Comparison of ENCODE assay signal across 11 mouse cellular contexts in genomic region chr2:157513737-157514208, GRCm38 (mm10). TPM values are rescaled to one million over a fixed set of nuclear protein-coding genes. Genes with fewer than 3 reads are reported as not detected.
DNase-seq lines count a peak whose midpoint lies in the region; ATAC-seq and TF ChIP-seq lines count a peak whose summit lies in the region.
"Had no signal": no experiment of that assay in that cellular context is flagged by ENCODE, and none has a peak within 500 bp of the region (broad histone marks: within the 10 kb centered on the region; RNA-seq: fewer than 3 reads in every experiment).

No protein-coding gene starts in this region.

- 0 out of 2 replicates have a peak, but pooled peaks cover 2% of the 10 kb centered on the region for H3K27me3 ChIP-seq in forebrain, embryonic 11.5 days (ENCODE audit: control insufficient read depth, insufficient read depth, low read length)
- H3K27me3 ChIP-seq in forebrain, embryonic 16.5 days (replicated peaks; ENCODE audit: control insufficient read depth, insufficient read depth, low read length), result no peaks in the 10 kb centered on the region
- H3K27me3 ChIP-seq in forebrain, embryonic 13.5 days, result no peaks in the 10 kb centered on the region
- no peaks in the 10 kb centered on the region for H3K27me3 ChIP-seq in liver, embryonic 16.5 days (ENCODE audit: control insufficient read depth, insufficient read depth, low read depth, low read length)
- H3K27me3 ChIP-seq in cerebellum, adult 2 months (ENCODE audit: control insufficient read depth, insufficient read depth, low read length), result no peaks in the 10 kb centered on the region; the same call in 1 of the 2 replicates

- H3K9ac ChIP-seq in forebrain, embryonic 11.5 days (ENCODE audit: low read length), result no peak overlapping the region
- H3K9ac ChIP-seq in forebrain, embryonic 16.5 days (replicated peaks; ENCODE audit: low read depth, low read length), result no peak overlapping the region
- no peak overlapping the region for H3K9ac ChIP-seq in forebrain, embryonic 13.5 days
- no peak overlapping the region for H3K9ac ChIP-seq in liver, embryonic 16.5 days (ENCODE audit: low read depth, low read length)

- H3K4me3 ChIP-seq in forebrain, embryonic 11.5 days (ENCODE audit: low read depth, low read length), result no peak overlapping the region
- H3K4me3 ChIP-seq in forebrain, embryonic 16.5 days (replicated peaks; ENCODE audit: low read length), result no peak overlapping the region
- no peak overlapping the region for H3K4me3 ChIP-seq in forebrain, embryonic 13.5 days
- H3K4me3 ChIP-seq in liver, embryonic 16.5 days (ENCODE audit: low read depth, low read length), result no peak overlapping the region
- H3K4me3 ChIP-seq in cerebellum, adult 2 months (replicated peaks; ENCODE audit: insufficient read depth, low read depth, low read length), result no peak overlapping the region
- H3K4me3 ChIP-seq: erythroblast, embryonic 14.5 days had no signal

- H3K27ac ChIP-seq in forebrain, embryonic 11.5 days (ENCODE audit: low read depth, low read length), result peak overlapping the region; percentile 79
- H3K27ac ChIP-seq in forebrain, embryonic 16.5 days (ENCODE audit: low read length), result no peak overlapping the region; the same call in 1 of the 2 replicates
- H3K27ac ChIP-seq in forebrain, embryonic 13.5 days, result peak overlapping the region; percentile 48
- H3K27ac ChIP-seq in liver, embryonic 16.5 days (ENCODE audit: low read length), result no peak overlapping the region
- H3K27ac ChIP-seq in cerebellum, adult 2 months (ENCODE audit: insufficient read depth, low read length), result no peak overlapping the region

- H3K9me3 ChIP-seq in forebrain, embryonic 11.5 days (ENCODE audit: control insufficient read depth, low read length), result no peaks in the 10 kb centered on the region
- H3K9me3 ChIP-seq in forebrain, embryonic 16.5 days (ENCODE audit: control insufficient read depth, low read length), result no peaks in the 10 kb centered on the region
- no peaks in the 10 kb centered on the region for H3K9me3 ChIP-seq in forebrain, embryonic 13.5 days (replicated peaks)
- H3K9me3 ChIP-seq in liver, embryonic 16.5 days (replicated peaks; ENCODE audit: control insufficient read depth, low read length), result no peaks in the 10 kb centered on the region

- TF ChIP-seq POLR2A in cerebellum, adult 2 months (IDR thresholded peaks at IDR 0.05; ENCODE audit: borderline replicate concordance, insufficient read depth, low read length), result no peak

- peaks cover 20% of the 10 kb centered on the region for H3K4me1 ChIP-seq in forebrain, embryonic 11.5 days (replicated peaks; ENCODE audit: control insufficient read depth, insufficient read depth, low read length)
- H3K4me1 ChIP-seq in forebrain, embryonic 16.5 days (replicated peaks; ENCODE audit: control insufficient read depth, insufficient read depth, low read length), result peaks cover 31% of the 10 kb centered on the region
- peaks cover 64% of the 10 kb centered on the region for H3K4me1 ChIP-seq in forebrain, embryonic 13.5 days
- no peaks in the 10 kb centered on the region; the same call in 1 of the 2 replicates for H3K4me1 ChIP-seq in liver, embryonic 16.5 days (ENCODE audit: control insufficient read depth, low read depth, low read length)
- H3K4me1 ChIP-seq in cerebellum, adult 2 months (ENCODE audit: control insufficient read depth, insufficient read depth, low read length), result no peaks in the 10 kb centered on the region; the same call in 1 of the 2 replicates

- no peak for DNase-seq in forebrain, embryonic 11.5 days (ENCODE audit: low spot score)
- DNase-seq in NIH3T3 (ENCODE audit: low read depth), result peak; percentile 15
- DNase-seq in cerebellum, adult 2 months, result no peak
- no peak for DNase-seq in urinary bladder, postnatal 25 days (ENCODE audit: low spot score)
- no peak for DNase-seq in ovary, postnatal 10 days (ENCODE audit: low spot score)
- DNase-seq: heart, postnatal 14 days had no signal

- no peaks in the 10 kb centered on the region for H3K36me3 ChIP-seq in forebrain, embryonic 11.5 days (ENCODE audit: control insufficient read depth, insufficient read depth, low read length)
- no peaks in the 10 kb centered on the region for H3K36me3 ChIP-seq in forebrain, embryonic 16.5 days (ENCODE audit: control insufficient read depth, insufficient read depth)
- H3K36me3 ChIP-seq in forebrain, embryonic 13.5 days (ENCODE audit: poor library complexity, severe bottlenecking), result no peaks in the 10 kb centered on the region
- no peaks in the 10 kb centered on the region for H3K36me3 ChIP-seq in liver, embryonic 16.5 days (ENCODE audit: control insufficient read depth, insufficient read depth)

- H3K4me2 ChIP-seq in forebrain, embryonic 11.5 days (ENCODE audit: low read depth, low read length, severe bottlenecking), result no peak overlapping the region
- H3K4me2 ChIP-seq in forebrain, embryonic 16.5 days (ENCODE audit: low read length), result no peak overlapping the region
- H3K4me2 ChIP-seq in forebrain, embryonic 13.5 days, result no peak overlapping the region
- H3K4me2 ChIP-seq in liver, embryonic 16.5 days (ENCODE audit: low read depth, low read length), result no peak overlapping the region

- no peak for ATAC-seq in forebrain, embryonic 11.5 days (replicated peaks; ENCODE audit: low FRiP score)
- no peak for ATAC-seq in forebrain, embryonic 16.5 days
- ATAC-seq in forebrain, embryonic 13.5 days, result no peak
- peak; percentile 73 for ATAC-seq in liver, embryonic 16.5 days (ENCODE audit: low read depth)
- ATAC-seq: CD4-positive, CD25-positive, alpha-beta regulatory T cell, adult 4 months had no signal

- WGBS in forebrain, embryonic 11.5 days, result 18% methylated on average over 9 of the region's 9 CpGs
- WGBS in forebrain, embryonic 16.5 days, result 15% methylated on average over 9 of the region's 9 CpGs
- 21% methylated on average over 9 of the region's 9 CpGs for WGBS in forebrain, embryonic 13.5 days
- WGBS in liver, embryonic 16.5 days (ENCODE audit: insufficient replicate concordance), result 30% methylated on average over 9 of the region's 9 CpGs
- WGBS in cerebellum, adult 2 months, result 48% methylated on average over 9 of the region's 9 CpGs

- TF ChIP-seq CTCF in cerebellum, adult 2 months (IDR thresholded peaks at IDR 0.05; ENCODE audit: borderline replicate concordance, insufficient read depth, low read depth, low read length), result no peak

RNA-seq across cellular contexts. Expression of gene Nnat, which starts 46.1 kb away (rescaled TPM):
- polyA plus RNA-seq in forebrain, embryonic 11.5 days (2014; fragmentation: Nextera tagmentation; extraction: Ambion mirVana), result 2,785 and 3,035 TPM in 2 replicates
- polyA plus RNA-seq in forebrain, embryonic 16.5 days (2015; fragmentation: Nextera tagmentation; extraction: Ambion mirVana), result 5,254 and 7,174 TPM in 2 replicates
- polyA plus RNA-seq in forebrain, embryonic 13.5 days (2015; fragmentation: Nextera tagmentation; extraction: Ambion mirVana), result 6,508 and 7,407 TPM in 2 replicates
- 12.3 and 14.3 TPM in 2 replicates for polyA plus RNA-seq in liver, embryonic 16.5 days (2015; fragmentation: Nextera tagmentation; extraction: Ambion mirVana)
- 162 and 198 TPM in 2 replicates for polyA plus RNA-seq in cerebellum, adult 2 months (2012; rRNA removed)

RNA-seq across cellular contexts. Expression of gene Blcap, which starts 57.3 kb away (rescaled TPM):
- 111 and 123 TPM in 2 replicates for polyA plus RNA-seq in forebrain, embryonic 11.5 days (2014; fragmentation: Nextera tagmentation; extraction: Ambion mirVana)
- polyA plus RNA-seq in forebrain, embryonic 16.5 days (2015; fragmentation: Nextera tagmentation; extraction: Ambion mirVana), result 196 and 239 TPM in 2 replicates
- polyA plus RNA-seq in forebrain, embryonic 13.5 days (2015; fragmentation: Nextera tagmentation; extraction: Ambion mirVana), result 161 and 187 TPM in 2 replicates
- 8.4 and 8.5 TPM in 2 replicates for polyA plus RNA-seq in liver, embryonic 16.5 days (2015; fragmentation: Nextera tagmentation; extraction: Ambion mirVana)
- polyA plus RNA-seq in cerebellum, adult 2 months (2012; rRNA removed), result 124 and 133 TPM in 2 replicates

Comparison
In these comparisons a context has a peak if more than half of its experiments do, and no peak if none do; other contexts are left out.
1. H3K27ac ChIP-seq: peak in forebrain, embryonic 11.5 days (single experiment) and forebrain, embryonic 13.5 days (single experiment); none in forebrain, embryonic 16.5 days (single experiment), liver, embryonic 16.5 days (single experiment) and cerebellum, adult 2 months (single experiment).
2. RNA of gene Nnat, which starts 46.1 kb away (polyA plus RNA-seq): 5,254 to 7,174 TPM in forebrain, embryonic 16.5 days, 6,508 to 7,407 TPM in forebrain, embryonic 13.5 days and 2,785 to 3,035 TPM in forebrain, embryonic 11.5 days; 162 to 198 TPM in cerebellum, adult 2 months and 12.3 to 14.3 TPM in liver, embryonic 16.5 days; every median in the first group is over 10 times any median in the second.
3. RNA of gene Blcap, which starts 57.3 kb away (polyA plus RNA-seq): 196 to 239 TPM in forebrain, embryonic 16.5 days, 161 to 187 TPM in forebrain, embryonic 13.5 days, 124 to 133 TPM in cerebellum, adult 2 months and 111 to 123 TPM in forebrain, embryonic 11.5 days; 8.4 to 8.5 TPM in liver, embryonic 16.5 days; every median in the first group is over 10 times any median in the second.